Mouse (Mus musculus) embryonic facial prominence, embryonic 14.5 days (tissue): ENCODE data around the gene Hoxa6. TPM values are rescaled to one million over a fixed set of nuclear protein-coding genes. Genes with fewer than 3 reads are reported as not detected.

Experiments
- ATAC-seq: fragments of 200-750 bp; cut with Nextera tagmentation; 2 replicates; pipeline ENCODE4 v1.8.0; 2017; ENCODE audit warnings: low read depth, moderate number of reproducible peaks, moderate TSS enrichment
- DNase-seq: peaks from one replicate; pipeline ENCODE4 v3.0.0-alpha.2; 2015; ENCODE audit warnings: low spot score
- H3K27ac ChIP-seq: fragments of 300-500 bp; sonication (generic); replicated peaks from 2 replicates; pipeline ENCODE4 v1.5.1; 2014; ENCODE audit warnings: low read depth, mild to moderate bottlenecking, low read length, moderate library complexity
- H3K27me3 ChIP-seq: fragments of 300-500 bp; sonication (generic); replicated peaks from 2 replicates; pipeline ENCODE4 v1.6.1; 2014; ENCODE audit warnings: low read length; ENCODE audit not compliant: control insufficient read depth, insufficient read depth
- H3K36me3 ChIP-seq: fragments of 300-500 bp; sonication (generic); 2 replicates; pipeline ENCODE4 v1.6.1; 2014; ENCODE audit warnings: low read length, mixed read lengths; ENCODE audit not compliant: control insufficient read depth, insufficient read depth
- H3K4me1 ChIP-seq: fragments of 300-500 bp; sonication (generic); 2 replicates; pipeline ENCODE4 v1.6.1; 2014; ENCODE audit warnings: antibody characterized with exemption, low read length; ENCODE audit not compliant: control insufficient read depth, insufficient read depth
- H3K4me2 ChIP-seq: fragments of 300-500 bp; sonication (generic); 2 replicates; pipeline ENCODE4 v1.6.1; 2014; ENCODE audit warnings: low read depth, mild to moderate bottlenecking, low read length, moderate library complexity, mixed read lengths
- H3K4me3 ChIP-seq: fragments of 300-500 bp; sonication (generic); 2 replicates; pipeline ENCODE4 v1.5.1; 2014; ENCODE audit warnings: low read depth, mild to moderate bottlenecking, low read length
- H3K9ac ChIP-seq: fragments of 300-500 bp; sonication (generic); 2 replicates; pipeline ENCODE4 v1.6.1; 2014; ENCODE audit warnings: low read depth, mild to moderate bottlenecking, low read length, moderate library complexity, mixed read lengths
- H3K9me3 ChIP-seq: fragments of 300-500 bp; sonication (generic); 2 replicates; pipeline ENCODE4 v1.6.1; 2016; ENCODE audit warnings: low read length; ENCODE audit not compliant: control insufficient read depth
- WGBS: fragments of 180-500 bp; shearing (Covaris S2); extraction: QIAGEN DNeasy Blood & Tissue Kit; methylation state at CpG from one replicate; pipeline ENCODE4 v1.1.7; 2014; 5-methylcytosine and 5-hydroxymethylcytosine counted together
- polyA plus RNA-seq: library from polyadenylated mRNA; unstranded; fragments of >200 nt; fragmentation: Nextera tagmentation; extraction: Ambion mirVana; gene quantifications from 2 replicates; pipeline ENCODE4 v1.2.1, GENCODE M21; 2014

Gene Hoxa6
- polyA plus RNA-seq, 1 experiment from 2014 or later: not detected

GRCm38 (mm10) chr6:52236806-52237205, 28.3 kb upstream of the Hoxa6 start:
- Histone ChIP-seq H3K9ac (no peak overlapping the region), H3K27ac (no peak overlapping the region), H3K36me3 (no peaks in the 10 kb centered on the region), H3K4me1 (no peaks in the 10 kb centered on the region), H3K4me2 (no peak overlapping the region), H3K4me3 (no peak overlapping the region), H3K9me3 (no peaks in the 10 kb centered on the region), H3K27me3 (peaks cover 99% of the 10 kb centered on the region)
- ATAC-seq: no peak
- WGBS: 12% methylated on average over 3 of the region's 3 CpGs
- no peak for DNase-seq

- DNase-seq: no peak
- Histone ChIP-seq H3K4me1 (no peaks in the 10 kb centered on the region), H3K36me3 (no peaks in the 10 kb centered on the region), H3K4me3 (no peak overlapping the region), H3K9ac (no peak overlapping the region), H3K27ac (no peak overlapping the region), H3K9me3 (no peaks in the 10 kb centered on the region), H3K4me2 (no peak overlapping the region), H3K27me3 (peaks cover 97% of the 10 kb centered on the region)
- WGBS: 11% methylated on average over 6 of the region's 6 CpGs
- no peak for ATAC-seq
These were observed 27.3 kb upstream of the Hoxa6 start for GRCm38 (mm10) chr6:52235866-52236265.

GRCm38 (mm10) chr6:52235267-52235666, 26.7 kb upstream of the Hoxa6 start:
- H3K4me2 ChIP-seq: no peak overlapping the region
- no peaks in the 10 kb centered on the region for H3K4me1 ChIP-seq
- no peak overlapping the region for H3K27ac ChIP-seq
- ATAC-seq (no peak), DNase-seq (no peak)
- H3K4me3 ChIP-seq: no peak overlapping the region
- WGBS: 28% methylated on average over 9 of the region's 9 CpGs
- H3K9ac ChIP-seq: no peak overlapping the region
- peaks cover 97% of the 10 kb centered on the region for H3K27me3 ChIP-seq
- no peaks in the 10 kb centered on the region for H3K9me3 ChIP-seq
- H3K36me3 ChIP-seq: no peaks in the 10 kb centered on the region

- Histone ChIP-seq H3K36me3 (no peaks in the 10 kb centered on the region), H3K4me2 (no peak overlapping the region), H3K27ac (no peak overlapping the region), H3K9me3 (no peaks in the 10 kb centered on the region), H3K27me3 (peaks cover 97% of the 10 kb centered on the region), H3K4me3 (peak overlapping the region; percentile 5; the same call in 1 of the 2 replicates), H3K9ac (no peak overlapping the region), H3K4me1 (no peaks in the 10 kb centered on the region)
- DNase-seq: no peak
- ATAC-seq: no peak
- 3% methylated on average over 34 of the region's 68 CpGs for WGBS
These were observed 26.1 kb upstream of the Hoxa6 start for GRCm38 (mm10) chr6:52234428-52235140.

GRCm38 (mm10) chr6:52233546-52234427, 25.3 kb upstream of the Hoxa6 start:
- Histone ChIP-seq H3K9me3 (no peaks in the 10 kb centered on the region), H3K4me2 (no peak overlapping the region; the same call in 1 of the 2 replicates), H3K4me1 (no peaks in the 10 kb centered on the region), H3K4me3 (peak overlapping the region; percentile 5; the same call in 1 of the 2 replicates), H3K27me3 (peaks cover 99% of the 10 kb centered on the region), H3K9ac (no peak overlapping the region), H3K27ac (no peak overlapping the region), H3K36me3 (no peaks in the 10 kb centered on the region)
- WGBS: 1% methylated on average over 51 of the region's 70 CpGs
- no peak for DNase-seq
- no peak for ATAC-seq

GRCm38 (mm10) chr6:52232984-52233545, 24.5 kb upstream of the Hoxa6 start:
- no peaks in the 10 kb centered on the region for H3K9me3 ChIP-seq

GRCm38 (mm10) chr6:52232568-52232965, 24.0 kb upstream of the Hoxa6 start:
- Histone ChIP-seq H3K4me1 (no peaks in the 10 kb centered on the region), H3K4me2 (no peak overlapping the region), H3K27ac (no peak overlapping the region), H3K9ac (no peak overlapping the region), H3K27me3 (peaks cover 98% of the 10 kb centered on the region), H3K36me3 (no peaks in the 10 kb centered on the region), H3K4me3 (no peak overlapping the region), H3K9me3 (no peaks in the 10 kb centered on the region)
- no peak for ATAC-seq
- DNase-seq: peak; percentile 38
- WGBS: under 1% methylated on average over 18 of the region's 18 CpGs

More at GRCm38 (mm10) chr6:52232984-52233545, 24.5 kb upstream of the Hoxa6 start:
- Histone ChIP-seq H3K36me3 (no peaks in the 10 kb centered on the region), H3K4me2 (no peak overlapping the region), H3K9ac (no peak overlapping the region), H3K4me1 (no peaks in the 10 kb centered on the region), H3K4me3 (no peak overlapping the region), H3K27me3 (peaks cover 98% of the 10 kb centered on the region), H3K27ac (no peak overlapping the region)
- no peak for DNase-seq
- ATAC-seq: no peak
- WGBS: 2% methylated on average over 23 of the region's 23 CpGs

- no peak overlapping the region for H3K4me2 ChIP-seq
- H3K27ac ChIP-seq: no peak overlapping the region
- no peak for DNase-seq
- H3K9me3 ChIP-seq: no peaks in the 10 kb centered on the region
- no peaks in the 10 kb centered on the region for H3K4me1 ChIP-seq
- WGBS: 1% methylated on average over 18 of the region's 18 CpGs
- no peaks in the 10 kb centered on the region for H3K36me3 ChIP-seq
- H3K9ac ChIP-seq: no peak overlapping the region
- ATAC-seq: no peak
- peaks cover 98% of the 10 kb centered on the region for H3K27me3 ChIP-seq
- no peak overlapping the region for H3K4me3 ChIP-seq
These were observed 23.5 kb upstream of the Hoxa6 start for GRCm38 (mm10) chr6:52231885-52232567.
